Mouse (Mus musculus) gastrocnemius, adult 8-10 months (tissue): ENCODE measurements around the gene Hist1h3a. TPM values are rescaled to one million over a fixed set of nuclear protein-coding genes. Genes with fewer than 3 reads are reported as not detected.

Experiments used
- microRNA-seq: library from miRNA; unstranded; fragments of <30 nt; microRNA quantifications from one replicate; pipeline ENCODE4 v1.2.0, GENCODE M21; 2022
- total RNA-seq, 4 experiments: library from RNA; stranded (reverse); gene quantifications; 2 replicates each; pipeline ENCODE4 v1.2.4; 2022

Gene Hist1h3a
- total RNA-seq, 4 experiments from 2014 or later, result 3.7 to 6.9 (median 4.3) TPM

Small RNA genes lying within 50 kb of the gene (microRNA-seq; reads per million reads assigned to microRNA genes)
- gene Gm44314 (not detected), gene Gm44484 (not detected)

Other genes starting within 250 kb of the Hist1h3a start
- gene Hist1h4h, start 231.3 kb downstream of the Hist1h3a start, total RNA-seq, result 100 to 1,000 TPM; 131 to 174 (median 160) TPM
- gene Hist1h2af, start 228.5 kb downstream of the Hist1h3a start, total RNA-seq, result 1 to 10 TPM in 1 of 4 experiments, not detected in 3; 1.5 TPM
- 1 to 10 TPM in 1 of 4 experiments, under 1 TPM in 1, not detected in 2; 0.75 to 2.2 TPM for gene Hist1h3g, start 227.0 kb downstream of the Hist1h3a start, total RNA-seq
- 1 to 10 TPM in 2 of 4 experiments, under 1 TPM in 2; 0.82 to 1.6 (median 1.2) TPM for gene Hist1h2bh, start 219.0 kb downstream of the Hist1h3a start, total RNA-seq
- gene Hist1h3f, start 218.3 kb downstream of the Hist1h3a start, total RNA-seq, result 1 to 10 TPM; 3.1 to 5.0 (median 4.4) TPM
- gene Hist1h4f, start 210.7 kb downstream of the Hist1h3a start, total RNA-seq, result 10 to 100 TPM; 14.0 to 20.7 (median 16.1) TPM
- 1 to 10 TPM in 3 of 4 experiments, under 1 TPM in 1; 0.87 to 1.3 (median 1.3) TPM for gene Hist1h1d, start 209.1 kb downstream of the Hist1h3a start, total RNA-seq
- 10 to 100 TPM; 14.8 to 21.5 (median 18.9) TPM for gene Hist1h3e, start 200.0 kb downstream of the Hist1h3a start, total RNA-seq
- 1 to 10 TPM in 2 of 4 experiments, under 1 TPM in 2; 0.54 to 1.1 (median 0.88) TPM for gene Hist1h2ae, start 191.2 kb downstream of the Hist1h3a start, total RNA-seq
- gene Hist1h2bg, start 191.0 kb downstream of the Hist1h3a start, total RNA-seq, result 1 to 10 TPM; 5.2 to 8.5 (median 7.2) TPM
- 1 to 10 TPM; 2.0 to 6.7 (median 5.1) TPM for gene Hist1h2bf, start 188.2 kb downstream of the Hist1h3a start, total RNA-seq
- 1 to 10 TPM in 1 of 4 experiments, not detected in 3; 2.2 TPM for gene Hist1h2ad, start 188.0 kb downstream of the Hist1h3a start, total RNA-seq
- gene Hist1h3d, start 186.6 kb downstream of the Hist1h3a start, total RNA-seq, result 1 to 10 TPM; 2.5 to 4.0 (median 3.2) TPM
- 10 to 100 TPM; 37.8 to 57.9 (median 48.1) TPM for gene Hist1h4d, start 180.8 kb downstream of the Hist1h3a start, total RNA-seq
- 10 to 100 TPM; 12.0 to 16.1 (median 12.9) TPM for gene Hist1h2be, start 141.3 kb downstream of the Hist1h3a start, total RNA-seq
- gene Hist1h1e, start 139.8 kb downstream of the Hist1h3a start, total RNA-seq, result 10 to 100 TPM; 32.8 to 56.3 (median 49.3) TPM
- gene Hist1h2ac, start 78.4 kb downstream of the Hist1h3a start, total RNA-seq, result 1 to 10 TPM in 1 of 4 experiments, under 1 TPM in 3; 0.65 to 1.1 (median 0.86) TPM
- gene Hist1h2bc, start 78.2 kb downstream of the Hist1h3a start, total RNA-seq, result 10 to 100 TPM; 59.5 to 67.1 (median 62.0) TPM
- gene Hist1h1t, start 66.6 kb downstream of the Hist1h3a start, total RNA-seq, result not detected
- 10 to 100 TPM; 66.4 to 87.5 (median 79.3) TPM for gene Hist1h4c, start 63.9 kb downstream of the Hist1h3a start, total RNA-seq
- 10 to 100 TPM; 23.6 to 29.2 (median 27.1) TPM for gene Hfe, start 51.5 kb downstream of the Hist1h3a start, total RNA-seq
- 100 to 1,000 TPM; 196 to 246 (median 227) TPM for gene Hist1h1c, start 23.6 kb downstream of the Hist1h3a start, total RNA-seq
- gene Hist1h3c, start 16.8 kb downstream of the Hist1h3a start, total RNA-seq, result not detected
- 1 to 10 TPM; 1.1 to 1.6 (median 1.4) TPM for gene Hist1h2bb, start 15.7 kb downstream of the Hist1h3a start, total RNA-seq
- gene Hist1h2ab, start 11.3 kb downstream of the Hist1h3a start, total RNA-seq, result 1 to 10 TPM in 2 of 4 experiments, under 1 TPM in 1, not detected in 1; 0.97 to 4.9 (median 3.5) TPM
- 1 to 10 TPM in 2 of 4 experiments, not detected in 2; 2.7 to 2.8 TPM for gene Hist1h3b, start 10.1 kb downstream of the Hist1h3a start, total RNA-seq
- 1 to 10 TPM in 2 of 4 experiments, under 1 TPM in 1, not detected in 1; 0.82 to 2.9 (median 1.8) TPM for gene Hist1h4b, start 5.4 kb downstream of the Hist1h3a start, total RNA-seq
- 1 to 10 TPM in 3 of 4 experiments, under 1 TPM in 1; 0.82 to 3.3 (median 1.8) TPM for gene Hist1h4a, start 1.2 kb downstream of the Hist1h3a start, total RNA-seq
- gene Hist1h1a, start 1.3 kb upstream of the Hist1h3a start, total RNA-seq, result 1 to 10 TPM in 1 of 4 experiments, under 1 TPM in 3; 0.46 to 1.1 (median 0.78) TPM
- gene Trim38, start 7.5 kb upstream of the Hist1h3a start, total RNA-seq, result not detected
- gene Slc17a2, start 44.6 kb upstream of the Hist1h3a start, total RNA-seq, result not detected
- gene Slc17a3, start 77.0 kb upstream of the Hist1h3a start, total RNA-seq, result not detected
- not detected for gene Slc17a1, start 105.4 kb upstream of the Hist1h3a start, total RNA-seq
- not detected for gene Slc17a4, start 152.6 kb upstream of the Hist1h3a start, total RNA-seq
- gene Hist1h2ba, start 171.8 kb upstream of the Hist1h3a start, total RNA-seq, result not detected
- gene Hist1h2aa, start 172.1 kb upstream of the Hist1h3a start, total RNA-seq, result not detected
- gene Scgn, start 228.8 kb upstream of the Hist1h3a start, total RNA-seq, result not detected